Mouse (Mus musculus) midbrain, embryonic 14.5 days (tissue): Measurements from ENCODE around the gene Slc4a1. TPM values are rescaled to one million over a fixed set of nuclear protein-coding genes. Genes with fewer than 3 reads are reported as not detected.
"Not testable (repeated sequence)": the region's sequence is repeated elsewhere in the genome, so short reads cannot be mapped to it uniquely, and the experiment has no call there.

ENCODE experiments used
- ATAC-seq: fragments of 200-750 bp; cut with Nextera tagmentation; 2 replicates; pipeline ENCODE4 v1.8.0; 2017; ENCODE audit warnings: moderate number of reproducible peaks, moderate library complexity; ENCODE audit not compliant: low FRiP score, low TSS enrichment
- DNase-seq: peaks from one replicate; pipeline ENCODE4 v3.0.0-alpha.2; 2015
- H3K27ac ChIP-seq: fragments of 300-500 bp; sonication (generic); replicated peaks from 2 replicates; pipeline ENCODE4 v1.5.1; 2014; ENCODE audit warnings: mild to moderate bottlenecking, low read depth, low read length, moderate library complexity
- H3K27me3 ChIP-seq: fragments of 300-500 bp; sonication (generic); 2 replicates; pipeline ENCODE4 v1.6.1; 2014; ENCODE audit warnings: low read length, control low read depth, mixed read lengths; ENCODE audit not compliant: control insufficient read depth, insufficient read depth
- H3K36me3 ChIP-seq: fragments of 300-500 bp; sonication (generic); 2 replicates; pipeline ENCODE4 v1.6.1; 2014; ENCODE audit warnings: low read length, control low read depth; ENCODE audit not compliant: control insufficient read depth, insufficient read depth
- H3K4me1 ChIP-seq: fragments of 300-500 bp; sonication (generic); 2 replicates; pipeline ENCODE4 v1.6.1; 2014; ENCODE audit warnings: mild to moderate bottlenecking, antibody characterized with exemption, low read length, control low read depth; ENCODE audit not compliant: control insufficient read depth, insufficient read depth
- H3K4me2 ChIP-seq: fragments of 300-500 bp; sonication (generic); 2 replicates; pipeline ENCODE4 v1.6.1; 2014; ENCODE audit warnings: mild to moderate bottlenecking, low read length, moderate library complexity
- H3K4me3 ChIP-seq: fragments of 300-500 bp; sonication (generic); replicated peaks from 2 replicates; pipeline ENCODE4 v1.5.1; 2014; ENCODE audit warnings: low read depth, low read length
- H3K9ac ChIP-seq: fragments of 300-500 bp; sonication (generic); replicated peaks from 2 replicates; pipeline ENCODE4 v1.6.1; 2014; ENCODE audit warnings: mild to moderate bottlenecking, low read length, moderate library complexity
- H3K9me3 ChIP-seq: fragments of 300-500 bp; sonication (generic); 2 replicates; pipeline ENCODE4 v1.6.1; 2016; ENCODE audit warnings: low read length, control low read depth, mixed read lengths; ENCODE audit not compliant: control insufficient read depth
- WGBS: fragments of 180-500 bp; shearing (Covaris S2); extraction: QIAGEN DNeasy Blood & Tissue Kit; methylation state at CpG from one replicate; pipeline ENCODE4 v1.1.7; 2014; 5-methylcytosine and 5-hydroxymethylcytosine counted together
- polyA plus RNA-seq: library from polyadenylated mRNA; unstranded; fragments of >200 nt; fragmentation: Nextera tagmentation; extraction: Ambion mirVana; gene quantifications from 2 replicates; pipeline ENCODE4 v1.2.1, GENCODE M21; 2014

Slc4a1 gene
- polyA plus RNA-seq, 1 experiment from 2014 or later, result 2.3 TPM

GRCm38 (mm10) chr11:102394421-102395124 is 28.6 kb upstream of the Slc4a1 start:
- ATAC-seq (no peak), DNase-seq (no peak)
- 61% methylated on average over 9 of the region's 9 CpGs for WGBS
- Histone ChIP-seq H3K27me3 (no peaks in the 10 kb centered on the region; the same call in 1 of the 2 replicates), H3K9ac (peak overlapping the region; percentile 93), H3K4me1 (peaks cover 53% of the 10 kb centered on the region), H3K9me3 (no peaks in the 10 kb centered on the region), H3K4me3 (peak overlapping the region; percentile 89), H3K36me3 (peaks cover 13% of the 10 kb centered on the region), H3K27ac (peak overlapping the region; percentile 96), H3K4me2 (peak overlapping the region; percentile 95)

- H3K27ac ChIP-seq, result peak overlapping the region; percentile 96
- DNase-seq, result peak; percentile 82
- H3K9ac ChIP-seq, result peak overlapping the region; percentile 93
- ATAC-seq, result peak; percentile 49
- H3K4me3 ChIP-seq, result peak overlapping the region; percentile 89
- H3K4me1 ChIP-seq, result peaks cover 50% of the 10 kb centered on the region
- H3K27me3 ChIP-seq, result no peaks in the 10 kb centered on the region
- peaks cover 6% of the 10 kb centered on the region for H3K36me3 ChIP-seq
- H3K4me2 ChIP-seq, result peak overlapping the region; percentile 95
- 5% methylated on average over 17 of the region's 17 CpGs for WGBS
- no peaks in the 10 kb centered on the region for H3K9me3 ChIP-seq
These were observed 27.9 kb upstream of the Slc4a1 start for GRCm38 (mm10) chr11:102393719-102394420.

- Histone ChIP-seq H3K4me1 (peaks cover 46% of the 10 kb centered on the region), H3K9me3 (no peaks in the 10 kb centered on the region), H3K27me3 (no peaks in the 10 kb centered on the region), H3K36me3 (no peaks in the 10 kb centered on the region; the same call in 1 of the 2 replicates), H3K27ac (peak within 1 kb of the TSS; percentile 96), H3K9ac (peak within 1 kb of the TSS; percentile 93), H3K4me3 (peak within 1 kb of the TSS; percentile 89), H3K4me2 (peak within 1 kb of the TSS; percentile 95)
- 1% methylated on average over 34 of the region's 34 CpGs for WGBS
- peak; percentile 98 for DNase-seq
- peak; percentile 91 for ATAC-seq
These were observed 27.2 kb upstream of the Slc4a1 start, which contains the start of gene Rundc3a for GRCm38 (mm10) chr11:102393238-102393634. Gene Rundc3a (plus strand): TSS chr11:102393403.

GRCm38 (mm10) chr11:102392441-102393237 is 26.6 kb upstream of the Slc4a1 start:
- H3K9me3 ChIP-seq, result no peaks in the 10 kb centered on the region
- peaks cover 42% of the 10 kb centered on the region for H3K4me1 ChIP-seq
- WGBS, result 20% methylated on average over 15 of the region's 15 CpGs
- H3K36me3 ChIP-seq, result no peaks in the 10 kb centered on the region
- H3K9ac ChIP-seq, result peak overlapping the region; percentile 93
- no peaks in the 10 kb centered on the region for H3K27me3 ChIP-seq
- DNase-seq (no peak), ATAC-seq (peak; percentile 59)
- H3K4me3 ChIP-seq, result peak overlapping the region; percentile 89
- peak overlapping the region; percentile 96 for H3K27ac ChIP-seq
- peak overlapping the region; percentile 95 for H3K4me2 ChIP-seq

- H3K9me3 ChIP-seq, ATAC-seq, H3K27ac ChIP-seq, H3K4me3 ChIP-seq, H3K9ac ChIP-seq, H3K4me2 ChIP-seq, H3K27me3 ChIP-seq, DNase-seq, H3K36me3 ChIP-seq: not testable (repeated sequence)
- 90% methylated on average over 4 of the region's 5 CpGs for WGBS
- H3K4me1 ChIP-seq, result peaks cover 12% of the 10 kb centered on the region
These were observed 23.4 kb upstream of the Slc4a1 start for GRCm38 (mm10) chr11:102389436-102389835.

- ATAC-seq, result no peak
- 73% methylated on average over 5 of the region's 5 CpGs for WGBS
- no peak overlapping the region for H3K9ac ChIP-seq
These were observed 20.1 kb upstream of the Slc4a1 start for GRCm38 (mm10) chr11:102386121-102386520.

GRCm38 (mm10) chr11:102385075-102385474 is 19.1 kb upstream of the Slc4a1 start:
- DNase-seq, result no peak
- no peaks in the 10 kb centered on the region for H3K4me1 ChIP-seq
- no peak overlapping the region for H3K4me3 ChIP-seq
- H3K9me3 ChIP-seq, result no peaks in the 10 kb centered on the region
- no peak overlapping the region for H3K27ac ChIP-seq
- H3K9ac ChIP-seq, result no peak overlapping the region
- no peak for ATAC-seq
- 63% methylated on average over 4 of the region's 4 CpGs for WGBS
- H3K4me2 ChIP-seq, result no peak overlapping the region
- no peaks in the 10 kb centered on the region for H3K36me3 ChIP-seq
- H3K27me3 ChIP-seq, result no peaks in the 10 kb centered on the region

More at GRCm38 (mm10) chr11:102386121-102386520, 20.1 kb upstream of the Slc4a1 start:
- H3K36me3 ChIP-seq, result no peaks in the 10 kb centered on the region
- no peaks in the 10 kb centered on the region for H3K9me3 ChIP-seq
- no peak overlapping the region for H3K27ac ChIP-seq
- DNase-seq, result no peak
- no peak overlapping the region for H3K4me2 ChIP-seq
- no peaks in the 10 kb centered on the region for H3K27me3 ChIP-seq
- no peaks in the 10 kb centered on the region for H3K4me1 ChIP-seq
- no peak overlapping the region for H3K4me3 ChIP-seq

GRCm38 (mm10) chr11:102384418-102384817 is 18.4 kb upstream of the Slc4a1 start:
- WGBS, result 87% methylated on average over 2 of the region's 2 CpGs
- H3K9me3 ChIP-seq, result no peaks in the 10 kb centered on the region
- no peaks in the 10 kb centered on the region for H3K27me3 ChIP-seq
- DNase-seq (no peak), ATAC-seq (no peak)
- no peak overlapping the region for H3K4me3 ChIP-seq
- H3K4me1 ChIP-seq, result no peaks in the 10 kb centered on the region
- H3K9ac ChIP-seq, result no peak overlapping the region
- no peaks in the 10 kb centered on the region for H3K36me3 ChIP-seq
- no peak overlapping the region for H3K27ac ChIP-seq
- no peak overlapping the region for H3K4me2 ChIP-seq
